Mouse (Mus musculus): Measurements from ENCODE around the gene Atm.

DNA sequence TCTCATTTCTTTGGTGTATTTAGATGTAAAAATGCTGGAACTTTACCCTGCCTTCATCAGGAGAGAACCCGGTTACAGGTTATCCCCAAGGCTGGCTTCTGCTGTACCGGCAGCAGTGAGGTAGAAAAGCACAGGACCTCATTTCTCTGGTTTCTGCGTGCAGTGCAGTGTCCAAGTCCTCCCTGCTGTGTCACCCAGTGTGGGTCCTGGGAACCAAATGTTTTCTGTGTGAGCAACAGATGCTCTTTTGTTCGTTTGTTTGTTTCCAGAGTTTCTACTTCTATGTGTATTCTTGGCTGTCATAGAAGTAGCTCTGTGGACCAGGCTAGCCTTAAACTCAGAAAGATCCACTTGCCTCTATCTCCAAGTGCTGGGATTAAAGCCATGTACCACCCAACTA lies 45.3 kb upstream of the Atm start:
- TF ChIP-seq POLR2A (IDR thresholded peaks at IDR 0.05; ENCODE audit: insufficient read depth, low read depth, low read length) (no peak), CTCF (IDR thresholded peaks at IDR 0.05; ENCODE audit: insufficient read depth, low read depth, low read length) (no peak)

Data from olfactory bulb, adult 2 months (tissue).